Mouse (Mus musculus) CD4-positive, CD25-positive, alpha-beta regulatory T cell, adult 4 months (primary cell): ENCODE measurements around the gene Olfr649. TPM values are rescaled to one million over a fixed set of nuclear protein-coding genes. Genes with fewer than 3 reads are reported as not detected.

Experiments used
- polyA plus RNA-seq, 2 experiments: library from polyadenylated mRNA; unstranded; fragments of 100-300 nt; shearing (Covaris generic); gene quantifications; one replicate each; pipeline ENCODE4 v1.2.1; 2017

The Olfr649 gene
- polyA plus RNA-seq, 2 experiments from 2014 or later: not detected

Other genes with a start within 250 kb of the Olfr649 start
- under 1 TPM in 1 of 2 experiments, not detected in 1; 0.05 TPM for gene Olfr635, start 224.8 kb downstream of the Olfr649 start, polyA plus RNA-seq
- gene Olfr638, start 197.2 kb downstream of the Olfr649 start, polyA plus RNA-seq: not detected
- under 1 TPM in 1 of 2 experiments, not detected in 1; 0.08 TPM for gene Olfr639, start 178.7 kb downstream of the Olfr649 start, polyA plus RNA-seq
- gene Olfr640, start 170.4 kb downstream of the Olfr649 start, polyA plus RNA-seq: not detected
- gene Olfr641, start 160.5 kb downstream of the Olfr649 start, polyA plus RNA-seq: not detected
- gene Olfr642, start 143.3 kb downstream of the Olfr649 start, polyA plus RNA-seq: not detected
- gene 4930516K23Rik, start 134.5 kb downstream of the Olfr649 start, polyA plus RNA-seq: not detected
- not detected for gene Olfr644, start 124.1 kb downstream of the Olfr649 start, polyA plus RNA-seq
- gene Olfr645, start 110.5 kb downstream of the Olfr649 start, polyA plus RNA-seq: not detected
- not detected for gene Olfr646, start 91.1 kb downstream of the Olfr649 start, polyA plus RNA-seq
- not detected for gene Ubqln5, start 66.2 kb downstream of the Olfr649 start, polyA plus RNA-seq
- not detected for gene Olfr643, start 58.6 kb downstream of the Olfr649 start, polyA plus RNA-seq
- gene Ubqln3, start 52.7 kb downstream of the Olfr649 start, polyA plus RNA-seq: not detected
- gene Ubqlnl, start 45.4 kb downstream of the Olfr649 start, polyA plus RNA-seq: not detected
- gene Olfm5, start 31.2 kb downstream of the Olfr649 start, polyA plus RNA-seq: not detected
- gene Olfr648, start 12.6 kb downstream of the Olfr649 start, polyA plus RNA-seq: under 1 TPM; 0.20 to 0.23 TPM
- 1 to 10 TPM in 1 of 2 experiments, under 1 TPM in 1; 0.25 to 2.7 TPM for gene Trim6, start 22.8 kb upstream of the Olfr649 start, polyA plus RNA-seq
- gene Trim34a, start 48.5 kb upstream of the Olfr649 start, polyA plus RNA-seq: 10 to 100 TPM; 71.3 to 83.9 TPM
- gene Trim5, start 92.1 kb upstream of the Olfr649 start, polyA plus RNA-seq: 10 to 100 TPM; 36.0 to 41.6 TPM
- gene Trim12a, start 119.5 kb upstream of the Olfr649 start, polyA plus RNA-seq: 100 to 1,000 TPM; 162 to 190 TPM
- 1 to 10 TPM; 1.1 to 2.3 TPM for gene Trim34b, start 133.5 kb upstream of the Olfr649 start, polyA plus RNA-seq
- gene Trim12c, start 157.4 kb upstream of the Olfr649 start, polyA plus RNA-seq: 10 to 100 TPM; 20.6 to 26.7 TPM
- 1 to 10 TPM; 1.1 to 1.5 TPM for gene Trim30b, start 173.9 kb upstream of the Olfr649 start, polyA plus RNA-seq
- 1 to 10 TPM in 1 of 2 experiments, under 1 TPM in 1; 0.75 to 1.2 TPM for gene Trim30c, start 204.9 kb upstream of the Olfr649 start, polyA plus RNA-seq